Mouse (Mus musculus): ENCODE measurements at regions not wholly inside any gene's neighbourhood (a gene's known extent, or its start where the extent isn't known, plus 50 kb on each side); places are given as distances from the start of the nearest gene placed in this dataset.

- in situ Hi-C loops (cut with MboI, MseI): loop anchor here (10.0 kb wide), 1 partner anchor 331 kb away; no protein-coding TSS in a partner anchor
Observed at GRCm38 (mm10) chr2:78095536-78095935, 149.4 kb upstream of the Cwc22 start.

- in situ Hi-C loops (cut with MboI, MseI): loop anchor here (10.0 kb wide), 1 partner anchor 330 kb away; no protein-coding TSS in a partner anchor
Observed at GRCm38 (mm10) chr2:78094921-78095320, 148.7 kb upstream of the Cwc22 start.

GRCm38 (mm10) chr2:78064321-78065037 lies 118.3 kb upstream of the Cwc22 start:
- in situ Hi-C loops (cut with MboI, MseI): no loop called here

GRCm38 (mm10) chr2:78059801-78060416 lies 113.7 kb upstream of the Cwc22 start:
- in situ Hi-C loops (cut with MboI, MseI): no loop called here

- in situ Hi-C loops (cut with MboI, MseI): no loop called here
Observed at GRCm38 (mm10) chr2:78058988-78059387, 112.8 kb upstream of the Cwc22 start.

- in situ Hi-C loops (cut with MboI, MseI): no loop called here
Observed at GRCm38 (mm10) chr2:78053910-78054309, 107.7 kb upstream of the Cwc22 start.

- in situ Hi-C loops (cut with MboI, MseI): no loop called here
Observed at GRCm38 (mm10) chr2:78050542-78050941, 104.4 kb upstream of the Cwc22 start.

- in situ Hi-C loops (cut with MboI, MseI): loop anchor here (5.0 kb wide), 1 partner anchor 868 kb away; no protein-coding TSS in a partner anchor
Observed at GRCm38 (mm10) chr2:78049248-78049874, 103.2 kb upstream of the Cwc22 start.

GRCm38 (mm10) chr2:78048706-78049055 lies 102.5 kb upstream of the Cwc22 start:
- in situ Hi-C loops (cut with MboI, MseI): loop anchor here (5.0 kb wide), 1 partner anchor 869 kb away; no protein-coding TSS in a partner anchor

GRCm38 (mm10) chr2:78048030-78048705 lies 102.0 kb upstream of the Cwc22 start:
- in situ Hi-C loops (cut with MboI, MseI): loop anchor here (5.0 kb wide), 1 partner anchor 869 kb away; no protein-coding TSS in a partner anchor

- in situ Hi-C loops (cut with MboI, MseI): no loop called here
Observed at GRCm38 (mm10) chr2:78027319-78027718, 81.1 kb upstream of the Cwc22 start.

GRCm38 (mm10) chr2:78026808-78027207 lies 80.6 kb upstream of the Cwc22 start:
- in situ Hi-C loops (cut with MboI, MseI): no loop called here

GRCm38 (mm10) chr2:78025651-78026435 lies 79.7 kb upstream of the Cwc22 start:
- in situ Hi-C loops (cut with MboI, MseI): no loop called here

- in situ Hi-C loops (cut with MboI, MseI): no loop called here
Observed at GRCm38 (mm10) chr2:78024981-78025565, 78.9 kb upstream of the Cwc22 start.

- in situ Hi-C loops (cut with MboI, MseI): no loop called here
Observed at GRCm38 (mm10) chr2:78023916-78024685, 77.9 kb upstream of the Cwc22 start.

- in situ Hi-C loops (cut with MboI, MseI): no loop called here
Observed at GRCm38 (mm10) chr2:78023416-78023815, 77.2 kb upstream of the Cwc22 start.

GRCm38 (mm10) chr2:78022756-78023155 lies 76.6 kb upstream of the Cwc22 start:
- in situ Hi-C loops (cut with MboI, MseI): no loop called here

GRCm38 (mm10) chr2:78021905-78022304 lies 75.7 kb upstream of the Cwc22 start:
- in situ Hi-C loops (cut with MboI, MseI): no loop called here

- in situ Hi-C loops (cut with MboI, MseI): no loop called here
Observed at GRCm38 (mm10) chr2:78021356-78021900, 75.3 kb upstream of the Cwc22 start.

- in situ Hi-C loops (cut with MboI, MseI): no loop called here
Observed at GRCm38 (mm10) chr2:78020516-78020915, 74.3 kb upstream of the Cwc22 start.

Measured in T-helper 2 cell (primary cell).